Mouse (Mus musculus): ENCODE measurements around the gene Zdhhc16. TPM values are rescaled to one million over a fixed set of nuclear protein-coding genes. Genes with fewer than 3 reads are reported as not detected.

Zdhhc16 gene
- 21.9 TPM for polyA plus RNA-seq (2014; fragmentation: Illumina TruSeq; extraction: RNeasy Lipid Tissue Mini Kit (QIAGEN cat#74804); ENCODE audit: insufficient read depth, low read depth, low replicate concordance)

GRCm38 (mm10) chr19:41933179-41934086, at the start of gene Zdhhc16, which contains the start of gene Exosc1:
Gene Zdhhc16, plus strand, starts transcription at chr19:41933480.
Gene Exosc1, minus strand, starts transcription at chr19:41933423.

DNA sequence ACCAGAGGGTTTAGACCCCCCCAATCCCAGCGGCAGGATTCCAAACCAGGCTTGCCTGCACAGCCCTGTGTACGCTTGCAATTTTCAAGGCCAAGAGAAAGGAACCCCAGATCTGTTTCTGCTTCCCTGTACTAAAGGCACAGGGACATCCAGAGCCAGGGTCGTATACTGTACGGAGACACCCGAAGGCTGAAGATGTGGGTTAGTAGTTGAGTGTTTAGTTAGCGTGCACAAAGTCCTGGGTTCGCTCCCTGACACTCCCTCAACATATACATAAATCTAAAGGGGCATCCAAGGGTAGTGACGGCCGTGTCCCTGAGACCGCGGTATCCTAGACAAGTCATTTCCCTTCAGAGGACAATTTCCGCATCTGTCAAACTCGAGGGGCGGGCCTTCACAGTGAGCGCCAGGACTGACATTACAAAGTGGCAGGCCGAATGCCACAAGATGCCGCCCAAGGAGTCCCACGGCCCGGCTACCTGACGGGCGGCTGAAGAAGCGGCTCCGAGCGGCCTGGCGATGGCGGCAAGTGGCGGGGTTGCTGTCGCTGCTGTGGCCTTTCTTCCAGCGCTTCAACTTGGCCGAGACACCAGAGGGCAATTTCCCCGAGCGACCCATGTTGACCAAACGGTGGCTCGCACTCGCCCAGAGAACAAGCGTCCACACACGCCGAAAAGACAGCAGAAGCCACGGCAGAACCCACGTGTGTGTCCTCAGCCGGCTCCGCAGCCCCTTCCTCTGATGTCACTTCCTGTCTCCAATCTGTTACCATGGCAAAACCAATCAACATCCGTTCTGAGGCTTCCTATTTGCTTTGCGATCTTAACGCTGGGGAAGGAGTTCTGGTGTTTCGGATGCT, 37.6 kb upstream of the Zdhhc16 start, which contains the start of gene Rrp12:
Gene Rrp12 (minus strand): TSS at position 714 of the 859 bp plus-strand sequence.

DNA sequence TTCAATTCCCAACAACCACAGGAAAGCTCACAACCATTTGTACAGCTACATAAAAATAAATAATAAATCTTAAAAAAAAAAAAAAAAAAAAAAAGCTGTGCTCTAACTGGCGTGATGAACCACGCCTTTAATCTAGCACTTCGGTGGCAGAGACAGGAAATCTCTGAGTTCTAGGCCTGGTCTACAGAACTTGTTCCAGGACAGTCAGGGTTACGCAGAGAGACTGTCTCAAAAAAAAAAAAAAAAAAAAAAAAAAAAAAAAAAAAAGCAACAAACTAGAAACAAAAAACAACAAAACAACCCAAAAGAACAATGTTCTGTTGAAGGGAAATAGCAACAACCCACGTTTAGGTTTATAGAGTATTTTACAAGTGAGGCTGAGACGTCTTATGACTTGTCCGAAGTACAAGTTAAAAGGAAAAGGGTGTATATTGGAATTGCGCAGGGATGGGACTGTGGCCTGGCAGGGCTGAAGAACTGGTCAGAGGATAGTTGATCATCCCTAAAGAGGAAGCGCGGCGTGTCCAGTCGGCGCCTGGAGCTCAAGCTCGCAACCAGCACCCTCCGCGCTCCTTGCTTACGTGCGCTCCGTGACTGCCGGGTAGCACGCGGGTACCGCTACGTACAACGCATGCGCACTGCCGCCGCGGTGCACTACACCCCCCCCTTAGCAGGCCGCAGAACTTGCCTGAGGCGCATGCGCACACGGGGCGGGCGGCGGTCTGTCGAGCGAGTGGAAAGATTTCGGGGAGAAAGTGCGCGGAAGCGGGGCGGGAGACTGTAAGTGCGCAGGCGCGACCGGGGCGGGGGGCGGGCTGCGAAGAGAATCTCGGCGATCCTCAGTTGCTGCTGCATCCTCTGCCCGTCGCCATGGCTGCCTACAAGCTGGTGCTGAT, 21.9 kb upstream of the Zdhhc16 start, which contains the start of gene Pgam1:
Gene Pgam1 (plus strand): TSS at position 746 of the 896 bp plus-strand sequence.

GRCm38 (mm10) chr19:41980819-41981594, 47.7 kb downstream of the Zdhhc16 start, which contains the start of gene Mms19:
Gene Mms19, minus strand, starts transcription at chr19:41981157.

DNA sequence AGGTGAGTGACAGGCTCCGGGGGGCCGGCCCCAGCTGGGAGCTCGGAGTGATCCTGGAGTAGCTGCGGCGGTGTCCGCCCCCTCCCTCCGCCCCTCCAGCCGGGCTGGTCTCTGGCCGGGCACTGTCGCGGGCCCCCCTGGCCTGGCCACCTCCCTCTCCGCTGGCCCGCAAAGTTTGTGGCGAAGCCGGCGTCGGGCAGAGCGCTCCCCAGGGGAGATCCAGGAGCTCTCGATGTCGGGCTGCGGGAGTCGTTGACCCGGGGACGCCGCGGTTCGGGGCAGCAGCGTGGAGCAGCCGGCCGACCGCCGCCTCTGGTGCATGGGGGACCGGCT, 48.3 kb downstream of the Zdhhc16 start, which contains the start of gene Ubtd1:
Gene Ubtd1 (plus strand): TSS at position 169 of the 333 bp plus-strand sequence.

Other genes with a start within 250 kb of the Zdhhc16 start
- not detected for gene Slit1, start 189.8 kb upstream of the Zdhhc16 start, polyA plus RNA-seq (2014; fragmentation: Illumina TruSeq; extraction: RNeasy Lipid Tissue Mini Kit (QIAGEN cat#74804); ENCODE audit: insufficient read depth, low read depth, low replicate concordance)
- gene Arhgap19, start 131.4 kb upstream of the Zdhhc16 start, polyA plus RNA-seq (2014; fragmentation: Illumina TruSeq; extraction: RNeasy Lipid Tissue Mini Kit (QIAGEN cat#74804); ENCODE audit: insufficient read depth, low read depth, low replicate concordance) = 1.5 TPM
- 2.7 TPM for gene Frat1, start 103.5 kb upstream of the Zdhhc16 start, polyA plus RNA-seq (2014; fragmentation: Illumina TruSeq; extraction: RNeasy Lipid Tissue Mini Kit (QIAGEN cat#74804); ENCODE audit: insufficient read depth, low read depth, low replicate concordance)
- gene Frat2, start 85.3 kb upstream of the Zdhhc16 start, polyA plus RNA-seq (2014; fragmentation: Illumina TruSeq; extraction: RNeasy Lipid Tissue Mini Kit (QIAGEN cat#74804); ENCODE audit: insufficient read depth, low read depth, low replicate concordance) = 2.3 TPM
- gene Rrp12, start 37.3 kb upstream of the Zdhhc16 start, polyA plus RNA-seq (2014; fragmentation: Illumina TruSeq; extraction: RNeasy Lipid Tissue Mini Kit (QIAGEN cat#74804); ENCODE audit: insufficient read depth, low read depth, low replicate concordance) = 2.7 TPM
- gene Pgam1, start 21.6 kb upstream of the Zdhhc16 start, polyA plus RNA-seq (2014; fragmentation: Illumina TruSeq; extraction: RNeasy Lipid Tissue Mini Kit (QIAGEN cat#74804); ENCODE audit: insufficient read depth, low read depth, low replicate concordance) = 86.8 TPM
- gene Exosc1, start 57 bp upstream of the Zdhhc16 start, polyA plus RNA-seq (2014; fragmentation: Illumina TruSeq; extraction: RNeasy Lipid Tissue Mini Kit (QIAGEN cat#74804); ENCODE audit: insufficient read depth, low read depth, low replicate concordance) = 15.6 TPM
- 12.7 TPM for gene Mms19, start 47.7 kb downstream of the Zdhhc16 start, polyA plus RNA-seq (2014; fragmentation: Illumina TruSeq; extraction: RNeasy Lipid Tissue Mini Kit (QIAGEN cat#74804); ENCODE audit: insufficient read depth, low read depth, low replicate concordance)
- 13.2 TPM for gene Ubtd1, start 48.3 kb downstream of the Zdhhc16 start, polyA plus RNA-seq (2014; fragmentation: Illumina TruSeq; extraction: RNeasy Lipid Tissue Mini Kit (QIAGEN cat#74804); ENCODE audit: insufficient read depth, low read depth, low replicate concordance)
- gene Ankrd2, start 102.5 kb downstream of the Zdhhc16 start, polyA plus RNA-seq (2014; fragmentation: Illumina TruSeq; extraction: RNeasy Lipid Tissue Mini Kit (QIAGEN cat#74804); ENCODE audit: insufficient read depth, low read depth, low replicate concordance) = 0.29 TPM
- gene Hoga1, start 112.1 kb downstream of the Zdhhc16 start, polyA plus RNA-seq (2014; fragmentation: Illumina TruSeq; extraction: RNeasy Lipid Tissue Mini Kit (QIAGEN cat#74804); ENCODE audit: insufficient read depth, low read depth, low replicate concordance) = 4.7 TPM
- gene 4933411K16Rik, start 118.8 kb downstream of the Zdhhc16 start, polyA plus RNA-seq (2014; fragmentation: Illumina TruSeq; extraction: RNeasy Lipid Tissue Mini Kit (QIAGEN cat#74804); ENCODE audit: insufficient read depth, low read depth, low replicate concordance) = 0.17 TPM
- 2.8 TPM for gene Morn4, start 152.9 kb downstream of the Zdhhc16 start, polyA plus RNA-seq (2014; fragmentation: Illumina TruSeq; extraction: RNeasy Lipid Tissue Mini Kit (QIAGEN cat#74804); ENCODE audit: insufficient read depth, low read depth, low replicate concordance)
- gene Pi4k2a, start 157.0 kb downstream of the Zdhhc16 start, polyA plus RNA-seq (2014; fragmentation: Illumina TruSeq; extraction: RNeasy Lipid Tissue Mini Kit (QIAGEN cat#74804); ENCODE audit: insufficient read depth, low read depth, low replicate concordance) = 20.0 TPM
- gene Avpi1, start 195.6 kb downstream of the Zdhhc16 start, polyA plus RNA-seq (2014; fragmentation: Illumina TruSeq; extraction: RNeasy Lipid Tissue Mini Kit (QIAGEN cat#74804); ENCODE audit: insufficient read depth, low read depth, low replicate concordance) = 93.3 TPM
- 70.7 TPM for gene Marveld1, start 213.9 kb downstream of the Zdhhc16 start, polyA plus RNA-seq (2014; fragmentation: Illumina TruSeq; extraction: RNeasy Lipid Tissue Mini Kit (QIAGEN cat#74804); ENCODE audit: insufficient read depth, low read depth, low replicate concordance)
- 16.4 TPM for gene Zfyve27, start 230.5 kb downstream of the Zdhhc16 start, polyA plus RNA-seq (2014; fragmentation: Illumina TruSeq; extraction: RNeasy Lipid Tissue Mini Kit (QIAGEN cat#74804); ENCODE audit: insufficient read depth, low read depth, low replicate concordance)